Mouse (Mus musculus): Measurements from ENCODE around the gene Eps8.

DNA sequence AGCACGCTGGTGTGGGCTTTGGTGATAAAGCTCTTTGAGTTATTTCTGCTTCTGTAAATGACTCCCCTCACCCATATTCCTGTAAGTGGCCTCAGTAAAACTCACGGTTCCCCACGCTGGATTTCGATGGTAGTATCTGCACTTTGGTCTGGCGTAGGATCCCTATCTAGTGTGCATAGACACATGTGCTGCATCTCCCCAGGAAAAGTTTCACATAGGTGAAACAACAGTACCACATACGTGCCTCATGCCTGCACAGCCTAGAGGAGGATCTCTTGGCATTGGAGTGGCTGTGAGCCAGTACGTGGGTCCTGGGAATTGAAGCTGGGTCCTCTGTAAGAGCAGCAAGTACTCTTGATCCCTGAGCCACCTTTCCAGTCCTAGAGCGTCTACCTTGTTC, 121.9 kb downstream of the Eps8 start:
- TF ChIP-seq CTCF (conservative IDR thresholded peaks at IDR 0.05; ENCODE audit: insufficient read depth, insufficient read length, low read depth, low read length) (no peak), POLR2A (IDR thresholded peaks at IDR 0.05; ENCODE audit: low read depth, low read length) (no peak)
